Mouse (Mus musculus) fat pad, adult 2 months (tissue): Measurements from ENCODE around the gene Loxl1.
"Not testable (repeated sequence)": the region's sequence is repeated elsewhere in the genome, so short reads cannot be mapped to it uniquely, and the experiment has no call there.

Source experiments
- DNase-seq: peaks from one replicate; pipeline ENCODE4 v3.0.0-alpha.2; 2011; ENCODE audit warnings: low read depth, low spot score; ENCODE audit errors: extremely low read depth

The Loxl1 gene

GRCm38 (mm10) chr9:58253033-58253804, 59.8 kb downstream of the Loxl1 start, which contains the start of gene Stoml1:
Gene Stoml1, plus strand, starts transcription at chr9:58253164.
- no peak for DNase-seq

- DNase-seq = not testable (repeated sequence)
Observed at GRCm38 (mm10) chr9:58250730-58251129, 62.3 kb downstream of the Loxl1 start.

- DNase-seq = no peak
Observed at GRCm38 (mm10) chr9:58250322-58250721, 62.7 kb downstream of the Loxl1 start.

GRCm38 (mm10) chr9:58249592-58250192, 63.3 kb downstream of the Loxl1 start, which contains the start of gene Pml:
Gene Pml, minus strand, starts transcription at chr9:58249786.
- no peak for DNase-seq

GRCm38 (mm10) chr9:58248746-58249413, 64.1 kb downstream of the Loxl1 start:
- no peak for DNase-seq

GRCm38 (mm10) chr9:58247064-58247759, 65.8 kb downstream of the Loxl1 start:
- no peak for DNase-seq

- DNase-seq = no peak
Observed at GRCm38 (mm10) chr9:58246083-58246591, 66.8 kb downstream of the Loxl1 start.

GRCm38 (mm10) chr9:58243696-58244095, 69.3 kb downstream of the Loxl1 start:
- DNase-seq = no peak

- DNase-seq = no peak
Observed at GRCm38 (mm10) chr9:58242696-58243095, 70.3 kb downstream of the Loxl1 start.

- DNase-seq = no peak
Observed at GRCm38 (mm10) chr9:58241780-58242485, 71.1 kb downstream of the Loxl1 start.
